Mouse (Mus musculus): ENCODE measurements around the gene Tmem259. TPM values are rescaled to one million over a fixed set of nuclear protein-coding genes. Genes with fewer than 3 reads are reported as not detected.
A peak's percentile ranks its signal among the peaks of the same experiment; 100 is the strongest.
"Not testable (repeated sequence)": the region's sequence is repeated elsewhere in the genome, so short reads cannot be mapped to it uniquely, and the experiment has no call there.

Gene Tmem259
- polyA plus RNA-seq, 1 experiment from 2014 or later, result 20.5 TPM

GRCm38 (mm10) chr10:79972831-79973230, 11.3 kb downstream of the Tmem259 start:
- H3K4me3 ChIP-seq, result no peak overlapping the region
- 42% methylated on average over 14 of the region's 14 CpGs for WGBS
- no peak overlapping the region for H3K27ac ChIP-seq
- peaks cover 30% of the 10 kb centered on the region for H3K27me3 ChIP-seq
- H3K9me3 ChIP-seq, result no peaks in the 10 kb centered on the region
- H3K36me3 ChIP-seq, result peaks cover 40% of the 10 kb centered on the region
- no peak overlapping the region for H3K4me2 ChIP-seq
- 0 out of 2 replicates have a peak, but pooled peaks have one; percentile 3 for ATAC-seq (ENCODE audit: borderline replicate concordance, extremely low read depth, low FRiP score, low TSS enrichment)
- H3K9ac ChIP-seq, result no peak overlapping the region
- H3K4me1 ChIP-seq, result peaks cover 31% of the 10 kb centered on the region

GRCm38 (mm10) chr10:79971183-79971497, 13.0 kb downstream of the Tmem259 start:
- 4% methylated on average over 21 of the region's 21 CpGs for WGBS
- Histone ChIP-seq H3K27ac (no peak overlapping the region), H3K9me3 (no peaks in the 10 kb centered on the region), H3K4me2 (peak overlapping the region; percentile 91), H3K36me3 (peaks cover 40% of the 10 kb centered on the region), H3K9ac (peak overlapping the region; percentile 50), H3K4me1 (peaks cover 31% of the 10 kb centered on the region), H3K27me3 (peaks cover 30% of the 10 kb centered on the region), H3K4me3 (peak overlapping the region; percentile 46)
- 0 out of 2 replicates have a peak, but pooled peaks have one; percentile 11 for ATAC-seq (ENCODE audit: borderline replicate concordance, extremely low read depth, low FRiP score, low TSS enrichment)

GRCm38 (mm10) chr10:79970415-79971182, 13.5 kb downstream of the Tmem259 start, which contains the start of gene Grin3b:
Gene Grin3b (plus strand): TSS chr10:79970715.
- Histone ChIP-seq H3K4me3 (peak within 1 kb of the TSS; percentile 46), H3K4me2 (peak within 1 kb of the TSS; percentile 91), H3K36me3 (peaks cover 40% of the 10 kb centered on the region), H3K9ac (peak within 1 kb of the TSS; percentile 50), H3K9me3 (no peaks in the 10 kb centered on the region), H3K4me1 (peaks cover 31% of the 10 kb centered on the region), H3K27me3 (peaks cover 30% of the 10 kb centered on the region), H3K27ac (no peak within 1 kb of the TSS)
- ATAC-seq (ENCODE audit: borderline replicate concordance, extremely low read depth, low FRiP score, low TSS enrichment), result 0 out of 2 replicates have a peak, but pooled peaks have one; percentile 9
- 6% methylated on average over 42 of the region's 47 CpGs for WGBS

GRCm38 (mm10) chr10:79969124-79969568, 15.0 kb downstream of the Tmem259 start:
- WGBS, result 17% methylated on average over 3 of the region's 3 CpGs
- Histone ChIP-seq H3K9ac (no peak overlapping the region), H3K4me2 (no peak overlapping the region), H3K36me3 (peaks cover 45% of the 10 kb centered on the region), H3K4me1 (peaks cover 31% of the 10 kb centered on the region), H3K9me3 (no peaks in the 10 kb centered on the region), H3K4me3 (no peak overlapping the region), H3K27ac (no peak overlapping the region), H3K27me3 (peaks cover 30% of the 10 kb centered on the region)
- ATAC-seq (ENCODE audit: borderline replicate concordance, extremely low read depth, low FRiP score, low TSS enrichment), result no peak

- no peak for ATAC-seq (ENCODE audit: borderline replicate concordance, extremely low read depth, low FRiP score, low TSS enrichment)
- H3K4me3 ChIP-seq, result no peak overlapping the region
- H3K4me1 ChIP-seq, result peaks cover 31% of the 10 kb centered on the region
- WGBS, result 78% methylated on average over 1 of the region's 1 CpGs
- peaks cover 30% of the 10 kb centered on the region for H3K27me3 ChIP-seq
- H3K9ac ChIP-seq, result no peak overlapping the region
- H3K36me3 ChIP-seq, result peaks cover 53% of the 10 kb centered on the region
- H3K4me2 ChIP-seq, result no peak overlapping the region
- H3K9me3 ChIP-seq, result no peaks in the 10 kb centered on the region
- H3K27ac ChIP-seq, result no peak overlapping the region
Observed at GRCm38 (mm10) chr10:79968181-79968580, 15.9 kb downstream of the Tmem259 start.

GRCm38 (mm10) chr10:79966886-79967400, 17.2 kb downstream of the Tmem259 start:
- Histone ChIP-seq H3K9ac (no peak overlapping the region), H3K4me2 (no peak overlapping the region), H3K27ac (no peak overlapping the region), H3K4me1 (peaks cover 25% of the 10 kb centered on the region), H3K27me3 (peaks cover 26% of the 10 kb centered on the region), H3K9me3 (no peaks in the 10 kb centered on the region), H3K4me3 (no peak overlapping the region), H3K36me3 (peaks cover 64% of the 10 kb centered on the region)
- 86% methylated on average over 5 of the region's 5 CpGs for WGBS
- no peak for ATAC-seq (ENCODE audit: borderline replicate concordance, extremely low read depth, low FRiP score, low TSS enrichment)

- ATAC-seq (ENCODE audit: borderline replicate concordance, extremely low read depth, low FRiP score, low TSS enrichment), result no peak
- Histone ChIP-seq H3K4me2 (no peak overlapping the region), H3K4me3 (no peak overlapping the region), H3K9me3 (no peaks in the 10 kb centered on the region), H3K4me1 (peaks cover 26% of the 10 kb centered on the region), H3K27me3 (peaks cover 10% of the 10 kb centered on the region), H3K9ac (no peak overlapping the region), H3K27ac (no peak overlapping the region), H3K36me3 (peaks cover 69% of the 10 kb centered on the region)
- 90% methylated on average over 5 of the region's 5 CpGs for WGBS
Observed at GRCm38 (mm10) chr10:79965325-79965724, 18.8 kb downstream of the Tmem259 start.

GRCm38 (mm10) chr10:79964727-79965126, 19.4 kb downstream of the Tmem259 start:
- peaks cover 69% of the 10 kb centered on the region for H3K36me3 ChIP-seq
- H3K4me3 ChIP-seq, result no peak overlapping the region
- ATAC-seq (ENCODE audit: borderline replicate concordance, extremely low read depth, low FRiP score, low TSS enrichment), result no peak
- 97% methylated on average over 7 of the region's 7 CpGs for WGBS
- H3K4me2 ChIP-seq, result no peak overlapping the region
- H3K9ac ChIP-seq, result no peak overlapping the region
- peaks cover 22% of the 10 kb centered on the region for H3K4me1 ChIP-seq
- no peak overlapping the region for H3K27ac ChIP-seq
- no peaks in the 10 kb centered on the region for H3K9me3 ChIP-seq
- H3K27me3 ChIP-seq, result peaks cover 6% of the 10 kb centered on the region

- ATAC-seq (ENCODE audit: borderline replicate concordance, extremely low read depth, low FRiP score, low TSS enrichment), result no peak
- WGBS, result 9% methylated on average over 10 of the region's 10 CpGs
- Histone ChIP-seq H3K27ac (no peak overlapping the region), H3K4me1 (peaks cover 22% of the 10 kb centered on the region), H3K9me3 (no peaks in the 10 kb centered on the region), H3K4me3 (peak overlapping the region; percentile 98), H3K36me3 (peaks cover 42% of the 10 kb centered on the region), H3K4me2 (peak overlapping the region; percentile 75), H3K9ac (peak overlapping the region; percentile 94), H3K27me3 (no peaks in the 10 kb centered on the region)
Observed at GRCm38 (mm10) chr10:79960671-79961294, 23.3 kb downstream of the Tmem259 start.

GRCm38 (mm10) chr10:79959847-79960601, 24.1 kb downstream of the Tmem259 start, which contains the start of gene Wdr18:
Gene Wdr18 (plus strand): TSS chr10:79960152.
- Histone ChIP-seq H3K36me3 (peaks cover 35% of the 10 kb centered on the region), H3K4me2 (peak within 1 kb of the TSS; percentile 75), H3K9ac (peak within 1 kb of the TSS; percentile 94), H3K27me3 (no peaks in the 10 kb centered on the region), H3K4me1 (peaks cover 23% of the 10 kb centered on the region), H3K9me3 (no peaks in the 10 kb centered on the region), H3K27ac (peak within 1 kb of the TSS; percentile 65), H3K4me3 (peak within 1 kb of the TSS; percentile 98)
- WGBS, result under 1% methylated on average over 61 of the region's 61 CpGs
- ATAC-seq (ENCODE audit: borderline replicate concordance, extremely low read depth, low FRiP score, low TSS enrichment), result peak; percentile 95

GRCm38 (mm10) chr10:79959412-79959811, 24.7 kb downstream of the Tmem259 start:
- not testable (repeated sequence) for H3K27ac ChIP-seq

More at GRCm38 (mm10) chr10:79959412-79959811, 24.7 kb downstream of the Tmem259 start:
- H3K9ac ChIP-seq; ATAC-seq (ENCODE audit: borderline replicate concordance, extremely low read depth, low FRiP score, low TSS enrichment); H3K27me3 ChIP-seq; H3K9me3 ChIP-seq: not testable (repeated sequence)
- WGBS, result 39% methylated on average over 8 of the region's 10 CpGs
- Histone ChIP-seq H3K4me1 (peaks cover 23% of the 10 kb centered on the region), H3K4me3 (peak overlapping the region; percentile 98), H3K36me3 (peaks cover 29% of the 10 kb centered on the region), H3K4me2 (peak overlapping the region; percentile 75)

Measured in lung, embryonic 15.5 days (tissue).